Mouse (Mus musculus) CD4-positive helper T cell, adult 2 months (primary cell): Measurements from ENCODE around the gene Nfyc.
A peak's percentile ranks its signal among the peaks of the same experiment; 100 is the strongest.

Experiments
- DNase-seq: peaks from one replicate; pipeline ENCODE4 v3.0.0-alpha.2; 2012; ENCODE audit warnings: low read depth, missing footprints, low spot score

Gene Nfyc

DNA sequence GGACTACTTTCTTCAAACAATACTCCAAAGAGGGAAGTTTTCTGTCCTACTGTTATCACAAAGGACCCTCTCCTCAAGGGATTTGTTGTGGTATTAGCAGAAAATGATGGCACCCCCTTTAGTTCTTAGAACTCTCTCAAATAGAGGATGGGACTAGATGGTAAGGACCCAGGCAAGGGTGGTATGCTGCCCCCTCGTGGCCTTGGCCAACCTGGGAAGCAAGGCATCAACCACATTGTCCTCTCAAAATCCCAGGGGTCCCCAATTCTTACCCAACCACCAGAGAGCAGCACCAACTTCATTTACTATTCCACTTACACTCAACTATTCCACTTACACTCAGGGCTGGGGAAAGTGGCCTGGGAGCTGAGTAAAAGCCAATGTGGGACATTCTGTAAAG is 76.1 kb downstream of the Nfyc start:
- peak; percentile 34 for DNase-seq

DNA sequence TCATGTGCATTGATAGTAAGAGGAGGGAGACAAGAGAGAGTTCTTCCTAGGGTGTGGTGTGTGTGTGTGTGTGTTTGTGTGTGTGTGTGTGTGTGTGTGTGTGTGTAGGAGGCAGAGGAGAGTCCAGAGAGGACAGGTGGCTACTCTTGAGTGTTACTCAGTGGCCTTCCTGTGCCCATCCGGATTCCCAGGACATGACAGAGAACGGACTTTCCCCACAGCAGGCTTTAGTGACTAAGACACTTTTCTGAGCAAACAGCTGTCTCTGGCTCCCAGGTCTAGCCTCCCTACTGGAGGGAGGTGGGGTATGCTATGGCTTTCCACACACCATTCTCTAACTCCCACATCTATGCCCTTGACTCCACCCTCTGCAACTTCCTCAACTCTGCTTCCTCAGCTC is 81.8 kb downstream of the Nfyc start:
- DNase-seq, result no peak

DNA sequence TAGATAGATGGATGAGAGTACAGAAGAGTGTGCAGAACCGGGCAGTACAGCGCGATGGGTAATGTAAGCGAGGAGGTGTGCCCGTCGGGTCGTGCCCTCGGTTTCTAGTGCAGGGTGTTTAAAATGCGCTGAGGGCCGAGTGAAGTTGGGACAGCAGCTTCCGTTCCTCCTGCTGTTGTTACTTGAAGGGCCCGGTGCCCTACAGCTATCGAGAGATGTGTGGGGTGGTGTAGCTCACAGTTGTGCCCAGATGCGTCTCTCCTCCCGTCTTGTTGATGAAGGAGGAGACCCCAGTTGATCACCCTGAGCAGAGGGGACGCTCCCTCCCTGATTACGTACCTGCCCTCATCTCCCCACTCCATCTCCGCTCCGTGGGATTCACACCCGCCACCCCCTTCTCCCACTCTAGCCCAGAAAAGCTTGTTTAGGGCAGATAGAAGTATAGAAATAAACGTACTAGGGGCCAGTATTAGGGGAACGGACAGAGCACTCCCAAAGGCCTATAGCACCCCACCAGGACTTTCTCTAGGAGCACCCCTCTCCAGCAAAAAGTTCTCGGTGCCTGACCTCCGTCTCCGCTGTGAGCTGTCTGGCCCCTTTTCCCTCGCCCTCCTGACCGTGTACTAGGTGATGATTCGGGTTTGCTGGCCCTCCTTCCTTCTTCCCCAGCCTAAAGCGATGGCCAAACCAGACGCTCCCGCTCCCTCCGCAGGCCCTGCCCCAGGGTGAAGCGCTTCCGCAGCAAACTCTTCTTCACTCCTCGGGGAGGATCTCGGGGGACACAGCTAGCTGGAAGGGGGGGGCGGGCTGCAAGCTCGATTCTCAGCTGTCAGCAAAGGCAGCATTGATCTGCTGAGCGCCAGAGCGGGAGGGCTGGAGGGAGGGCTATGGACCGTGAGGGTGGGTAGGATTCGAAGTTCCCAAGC is 83.2 kb downstream of the Nfyc start, which contains the start of gene Kcnq4:
TSS of gene Kcnq4 (minus strand) at position 672 of the 926 bp plus-strand sequence.
- DNase-seq, result no peak

- DNase-seq, result no peak
Observed at GRCm38 (mm10) chr4:120747243-120747792, 84.1 kb downstream of the Nfyc start.

- DNase-seq, result no peak
Observed at GRCm38 (mm10) chr4:120746552-120747150, 84.7 kb downstream of the Nfyc start.

GRCm38 (mm10) chr4:120745731-120746551 is 85.4 kb downstream of the Nfyc start:
- DNase-seq, result no peak

DNA sequence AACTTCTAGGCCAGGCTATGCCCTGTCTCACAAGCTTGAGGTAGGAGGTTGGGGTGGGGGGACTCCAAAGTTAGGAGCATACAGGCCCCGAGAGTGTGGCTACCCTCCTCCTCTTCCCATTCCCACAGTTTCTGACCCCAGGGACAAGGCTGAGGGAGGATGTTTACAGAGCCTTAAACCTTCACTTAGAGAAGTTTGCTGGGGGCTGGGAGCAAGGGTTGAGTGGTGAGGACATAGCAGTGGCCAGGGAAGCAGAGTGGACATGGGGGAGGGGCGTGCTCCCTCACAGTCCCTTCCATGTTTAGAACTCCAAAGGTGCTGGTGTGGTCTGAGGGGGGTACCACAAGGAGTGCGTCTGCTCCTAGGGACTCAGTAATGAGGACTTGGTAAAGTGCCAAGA is 87.7 kb downstream of the Nfyc start:
- DNase-seq, result no peak

DNA sequence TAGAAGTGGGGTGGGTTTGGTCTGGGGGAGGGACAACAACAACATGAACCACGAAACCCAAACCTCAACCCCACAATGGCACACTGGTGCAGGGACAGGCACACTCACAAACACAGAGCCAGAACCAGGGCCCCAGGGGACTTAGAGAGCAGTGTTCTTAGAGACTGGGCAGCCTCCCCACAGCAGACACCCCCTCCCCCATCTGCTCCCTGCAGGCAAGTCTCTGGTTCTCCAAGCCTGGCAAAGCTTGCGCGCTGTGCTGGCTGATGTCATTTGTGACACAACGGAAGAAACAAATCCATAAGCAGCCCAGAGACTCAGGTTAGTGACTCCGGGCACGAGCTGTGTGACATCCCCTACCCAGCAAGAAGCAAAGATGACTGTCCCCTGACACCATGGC is 90.1 kb downstream of the Nfyc start:
- DNase-seq, result no peak

- DNase-seq, result no peak
Observed at GRCm38 (mm10) chr4:120734012-120734622, 97.3 kb downstream of the Nfyc start.

DNA sequence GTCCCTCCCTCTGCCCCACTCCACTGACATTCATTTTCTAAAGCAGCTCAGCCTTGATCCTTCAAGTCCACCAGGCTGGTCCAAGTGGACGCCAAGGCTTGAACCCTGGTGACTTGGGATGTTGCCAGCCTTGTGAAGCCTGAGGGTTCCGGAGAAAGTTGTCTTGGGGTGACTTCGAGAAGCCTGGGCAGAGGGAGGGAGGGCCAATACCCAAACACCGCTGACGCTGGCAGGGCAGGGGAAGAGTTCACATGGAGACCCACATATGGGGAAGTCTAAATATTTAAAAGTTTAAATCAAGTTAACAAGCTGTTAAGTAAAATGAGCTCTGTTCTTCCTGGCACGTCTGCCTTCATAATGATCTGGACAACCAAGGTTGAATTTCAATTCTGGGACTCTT is 98.6 kb downstream of the Nfyc start:
- DNase-seq, result no peak

DNA sequence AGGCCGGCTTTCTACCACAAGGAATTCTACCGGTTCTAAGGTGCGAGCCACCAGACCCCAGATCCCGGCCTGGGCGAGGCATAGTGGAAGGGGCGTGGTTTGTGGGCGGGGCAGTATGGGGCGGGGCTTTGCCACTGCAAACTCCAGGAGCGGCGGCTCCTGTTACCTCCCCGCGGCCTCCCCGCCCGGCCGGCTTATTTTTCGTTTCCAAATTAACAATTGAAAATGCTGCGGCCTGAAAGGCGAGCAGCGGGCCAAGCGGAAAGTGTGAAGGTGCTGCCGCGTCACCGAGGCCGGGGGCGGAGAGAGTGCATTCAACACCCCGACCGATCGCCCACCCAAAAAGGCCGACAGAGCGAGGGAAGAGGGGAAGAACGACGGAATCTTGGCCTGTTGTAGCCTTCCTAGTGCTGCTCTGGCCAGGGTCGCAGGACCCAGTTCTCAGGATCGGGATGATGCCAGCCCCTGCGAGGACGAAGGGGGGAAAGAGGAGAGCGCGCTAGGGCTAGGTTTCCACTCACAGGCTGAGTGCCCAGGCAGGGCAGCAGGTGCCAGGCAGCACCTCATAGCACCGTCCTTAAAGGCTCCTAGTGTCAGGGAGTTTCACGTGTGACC is 100.2 kb downstream of the Nfyc start:
- DNase-seq, result peak; percentile 60

DNA sequence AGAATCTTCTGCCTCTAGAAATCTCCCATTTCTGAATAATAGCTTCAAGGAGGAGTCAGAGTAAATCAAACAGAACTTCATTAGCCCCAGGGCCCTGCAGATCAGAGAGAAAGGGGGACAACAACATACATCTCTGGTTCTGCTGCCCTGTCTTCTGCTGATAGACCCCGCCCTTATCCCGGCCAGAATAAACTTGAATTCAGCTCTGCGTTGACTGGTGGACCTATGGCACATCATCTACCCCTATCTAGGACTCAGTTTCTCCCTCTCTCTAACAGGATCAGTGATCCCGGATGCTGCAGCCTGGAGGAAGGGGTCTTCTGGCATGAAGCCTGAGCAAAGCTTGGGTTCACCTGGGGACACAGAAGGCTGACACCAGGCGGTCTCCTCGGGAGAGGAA is 100.8 kb downstream of the Nfyc start:
- DNase-seq, result no peak

GRCm38 (mm10) chr4:120730146-120730545 is 101.2 kb downstream of the Nfyc start:
- no peak for DNase-seq

DNA sequence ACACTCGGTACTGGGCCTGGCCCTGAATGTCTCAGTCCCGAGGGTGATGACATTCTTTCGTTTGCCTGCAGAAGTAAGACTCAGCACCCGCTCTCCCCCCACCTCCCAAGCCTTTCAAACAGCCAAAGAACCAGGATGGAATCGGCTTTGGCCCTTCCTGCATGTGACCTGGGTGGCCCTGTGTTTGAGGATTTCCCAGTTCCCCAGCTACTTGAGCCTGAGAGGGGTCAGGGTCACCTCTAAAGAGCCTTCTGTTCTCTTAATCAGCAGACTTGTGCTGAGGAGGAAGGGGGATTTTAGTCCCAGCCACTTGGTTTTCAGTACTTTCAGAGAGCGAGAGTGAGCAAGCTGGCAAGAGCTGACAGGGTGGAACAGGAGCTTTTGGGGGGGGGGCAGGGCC is 101.9 kb downstream of the Nfyc start:
- no peak for DNase-seq

DNA sequence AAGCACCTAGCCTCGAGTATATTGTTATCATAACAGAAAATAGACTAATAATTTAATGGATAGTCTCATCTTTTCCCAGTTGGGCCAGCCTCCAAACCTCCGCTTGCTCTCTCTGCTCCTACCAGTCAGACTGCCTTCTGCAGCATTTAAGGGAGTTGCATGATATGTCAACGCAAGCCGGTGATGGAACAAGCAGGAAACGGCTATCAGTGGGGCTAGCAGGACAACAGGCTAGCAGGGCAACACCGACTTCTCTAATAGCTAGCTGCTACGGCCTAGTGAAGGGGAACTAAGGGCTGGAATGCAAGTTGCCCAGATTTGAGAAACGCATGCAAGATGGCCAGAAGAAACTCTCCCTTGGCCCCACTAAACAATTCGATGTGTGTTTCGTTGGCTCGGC is 103.5 kb downstream of the Nfyc start:
- no peak for DNase-seq

DNA sequence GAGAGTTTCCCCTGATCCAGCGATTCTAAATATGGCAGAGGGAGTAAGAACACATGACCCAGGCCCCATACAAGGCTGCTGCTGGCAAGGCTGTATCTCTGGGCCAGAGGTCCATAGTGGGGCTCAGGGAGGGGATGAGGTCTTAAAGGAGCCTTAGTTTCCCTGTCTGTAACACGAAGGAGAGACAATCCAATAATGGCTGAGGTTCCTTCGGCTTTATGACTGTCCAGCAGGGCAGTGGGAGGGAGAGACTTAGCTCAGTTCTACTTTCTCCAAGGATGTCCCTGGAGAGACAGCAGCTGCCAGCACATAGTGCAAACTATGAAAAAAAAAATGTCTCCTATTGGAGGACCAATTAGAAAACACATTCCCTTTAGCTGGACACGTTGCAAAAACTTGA is 105.2 kb downstream of the Nfyc start:
- DNase-seq, result no peak

- DNase-seq, result no peak
Observed at GRCm38 (mm10) chr4:120725516-120726090, 105.8 kb downstream of the Nfyc start.

DNA sequence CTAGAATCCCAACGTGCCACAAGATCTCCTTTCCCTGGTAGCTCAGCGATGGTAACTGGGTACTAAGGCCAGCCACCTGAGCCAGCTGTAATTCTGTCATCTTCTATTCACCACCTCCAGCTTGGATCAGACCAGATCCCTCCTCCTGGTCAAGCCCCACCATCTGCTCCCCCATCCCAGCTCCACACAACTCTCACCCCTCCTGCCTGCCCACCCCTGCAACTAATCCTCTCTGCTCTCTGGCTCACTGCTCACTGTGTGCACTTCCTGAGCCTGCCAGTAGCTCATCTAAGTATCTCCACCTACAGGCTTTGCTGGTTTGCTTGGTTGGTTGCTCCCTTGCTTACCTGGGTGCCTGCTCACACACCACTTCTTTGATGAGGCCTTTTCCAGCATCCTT is 109.8 kb downstream of the Nfyc start:
- no peak for DNase-seq

- DNase-seq, result no peak
Observed at GRCm38 (mm10) chr4:120719152-120719551, 112.2 kb downstream of the Nfyc start.

GRCm38 (mm10) chr4:120717591-120717990 is 113.8 kb downstream of the Nfyc start:
- no peak for DNase-seq

DNA sequence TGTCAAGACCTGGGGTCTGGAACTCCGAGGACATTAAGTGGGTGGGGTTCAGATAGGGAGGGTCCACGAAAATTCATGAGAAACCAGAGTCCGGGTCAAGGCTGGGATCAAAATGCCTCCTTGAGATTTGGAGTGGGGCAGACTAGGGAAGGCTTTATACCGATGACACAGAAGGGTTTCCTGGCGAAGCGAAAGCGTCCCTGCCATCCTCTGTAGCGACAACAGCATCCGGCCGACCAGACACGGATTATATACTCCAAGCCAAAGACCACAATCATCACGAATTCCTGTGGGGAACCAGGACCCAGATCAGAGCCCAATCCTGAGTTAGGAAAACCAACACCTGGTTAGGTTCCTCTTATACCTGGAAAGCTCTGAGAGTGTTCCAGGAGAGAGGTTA is 114.6 kb downstream of the Nfyc start:
- DNase-seq, result peak; percentile 20
